Mouse (Mus musculus): ENCODE data around the gene Depdc1b. TPM values are rescaled to one million over a fixed set of nuclear protein-coding genes. Genes with fewer than 3 reads are reported as not detected.

Gene Depdc1b
- polyA plus RNA-seq, 1 experiment from 2014 or later = 1.8 TPM

- Histone ChIP-seq H3K4me2 (no peak overlapping the region), H3K27me3 (replicated peaks) (no peaks in the 10 kb centered on the region), H3K4me3 (no peak overlapping the region), H3K36me3 (replicated peaks) (no peaks in the 10 kb centered on the region), H3K4me1 (no peaks in the 10 kb centered on the region), H3K9ac (no peak overlapping the region), H3K27ac (no peak overlapping the region), H3K9me3 (no peaks in the 10 kb centered on the region)
- no peak for ATAC-seq (replicated peaks)
- WGBS = 86% methylated on average over 7 of the region's 7 CpGs
Observed at GRCm38 (mm10) chr13:108338076-108338836, 22.1 kb downstream of the Depdc1b start.

GRCm38 (mm10) chr13:108339907-108340596 lies 23.9 kb downstream of the Depdc1b start:
- H3K27ac ChIP-seq = no peak overlapping the region
- ATAC-seq (replicated peaks) = no peak
- WGBS = 89% methylated on average over 10 of the region's 10 CpGs
- H3K36me3 ChIP-seq (replicated peaks) = no peaks in the 10 kb centered on the region
- no peak overlapping the region for H3K4me2 ChIP-seq
- no peak overlapping the region for H3K9ac ChIP-seq
- H3K9me3 ChIP-seq = no peaks in the 10 kb centered on the region
- no peak overlapping the region for H3K4me3 ChIP-seq
- no peaks in the 10 kb centered on the region for H3K4me1 ChIP-seq
- no peaks in the 10 kb centered on the region for H3K27me3 ChIP-seq (replicated peaks)

- no peak for ATAC-seq (replicated peaks)
- Histone ChIP-seq H3K27me3 (replicated peaks) (no peaks in the 10 kb centered on the region), H3K4me2 (no peak overlapping the region), H3K9me3 (no peaks in the 10 kb centered on the region), H3K4me3 (no peak overlapping the region), H3K27ac (no peak overlapping the region), H3K36me3 (replicated peaks) (no peaks in the 10 kb centered on the region), H3K4me1 (no peaks in the 10 kb centered on the region), H3K9ac (no peak overlapping the region)
- 75% methylated on average over 7 of the region's 7 CpGs for WGBS
Observed at GRCm38 (mm10) chr13:108341585-108341984, 25.5 kb downstream of the Depdc1b start.

GRCm38 (mm10) chr13:108345756-108346155 lies 29.6 kb downstream of the Depdc1b start:
- Histone ChIP-seq H3K36me3 (replicated peaks) (no peaks in the 10 kb centered on the region), H3K9ac (no peak overlapping the region), H3K9me3 (no peaks in the 10 kb centered on the region), H3K4me1 (no peaks in the 10 kb centered on the region), H3K4me2 (no peak overlapping the region), H3K27ac (no peak overlapping the region), H3K27me3 (replicated peaks) (no peaks in the 10 kb centered on the region), H3K4me3 (no peak overlapping the region)
- ATAC-seq (replicated peaks) = no peak
- 89% methylated on average over 4 of the region's 4 CpGs for WGBS

GRCm38 (mm10) chr13:108347016-108347415 lies 30.9 kb downstream of the Depdc1b start:
- WGBS = 61% methylated on average over 4 of the region's 4 CpGs
- no peaks in the 10 kb centered on the region for H3K27me3 ChIP-seq (replicated peaks)
- H3K9me3 ChIP-seq = no peaks in the 10 kb centered on the region
- H3K27ac ChIP-seq = no peak overlapping the region
- no peak overlapping the region for H3K4me2 ChIP-seq
- no peak overlapping the region for H3K9ac ChIP-seq
- H3K4me3 ChIP-seq = no peak overlapping the region
- H3K4me1 ChIP-seq = no peaks in the 10 kb centered on the region
- peak; percentile 87 for ATAC-seq (replicated peaks)
- H3K36me3 ChIP-seq (replicated peaks) = no peaks in the 10 kb centered on the region

GRCm38 (mm10) chr13:108349624-108350023 lies 33.5 kb downstream of the Depdc1b start:
- WGBS = 82% methylated on average over 5 of the region's 5 CpGs
- H3K27ac ChIP-seq = no peak overlapping the region
- no peak overlapping the region for H3K4me3 ChIP-seq
- no peaks in the 10 kb centered on the region for H3K27me3 ChIP-seq (replicated peaks)
- no peak overlapping the region for H3K4me2 ChIP-seq
- no peaks in the 10 kb centered on the region for H3K36me3 ChIP-seq (replicated peaks)
- no peak for ATAC-seq (replicated peaks)
- no peaks in the 10 kb centered on the region for H3K9me3 ChIP-seq
- no peaks in the 10 kb centered on the region for H3K4me1 ChIP-seq
- no peak overlapping the region for H3K9ac ChIP-seq

GRCm38 (mm10) chr13:108353781-108354180 lies 37.6 kb downstream of the Depdc1b start:
- Histone ChIP-seq H3K9me3 (no peaks in the 10 kb centered on the region), H3K36me3 (replicated peaks) (no peaks in the 10 kb centered on the region), H3K27me3 (replicated peaks) (no peaks in the 10 kb centered on the region), H3K4me1 (no peaks in the 10 kb centered on the region), H3K4me3 (no peak overlapping the region), H3K27ac (no peak overlapping the region), H3K9ac (no peak overlapping the region), H3K4me2 (no peak overlapping the region)
- ATAC-seq (replicated peaks) = no peak
- 91% methylated on average over 5 of the region's 5 CpGs for WGBS

- no peak overlapping the region for H3K9ac ChIP-seq
- H3K27ac ChIP-seq = no peak overlapping the region
- H3K4me3 ChIP-seq = no peak overlapping the region
- ATAC-seq (replicated peaks) = no peak
- no peak overlapping the region for H3K4me2 ChIP-seq
- no peaks in the 10 kb centered on the region for H3K27me3 ChIP-seq (replicated peaks)
- 88% methylated on average over 12 of the region's 12 CpGs for WGBS
- H3K36me3 ChIP-seq (replicated peaks) = no peaks in the 10 kb centered on the region
- no peaks in the 10 kb centered on the region for H3K4me1 ChIP-seq
- no peaks in the 10 kb centered on the region for H3K9me3 ChIP-seq
Observed at GRCm38 (mm10) chr13:108354804-108355552, 38.8 kb downstream of the Depdc1b start.

- Histone ChIP-seq H3K9me3 (no peaks in the 10 kb centered on the region), H3K4me1 (no peaks in the 10 kb centered on the region), H3K4me2 (no peak overlapping the region), H3K9ac (no peak overlapping the region), H3K36me3 (replicated peaks) (no peaks in the 10 kb centered on the region), H3K27me3 (replicated peaks) (no peaks in the 10 kb centered on the region), H3K4me3 (no peak overlapping the region), H3K27ac (no peak overlapping the region)
- 25% methylated on average over 10 of the region's 10 CpGs for WGBS
- ATAC-seq (replicated peaks) = no peak
Observed at GRCm38 (mm10) chr13:108357362-108357761, 41.2 kb downstream of the Depdc1b start.

GRCm38 (mm10) chr13:108358228-108358627 lies 42.1 kb downstream of the Depdc1b start:
- no peaks in the 10 kb centered on the region for H3K27me3 ChIP-seq (replicated peaks)
- H3K36me3 ChIP-seq (replicated peaks) = no peaks in the 10 kb centered on the region
- no peak overlapping the region for H3K9ac ChIP-seq
- H3K4me3 ChIP-seq = no peak overlapping the region
- no peaks in the 10 kb centered on the region for H3K4me1 ChIP-seq
- H3K9me3 ChIP-seq = no peaks in the 10 kb centered on the region
- 27% methylated on average over 3 of the region's 3 CpGs for whole genome bisulfite sequencing
- H3K27ac ChIP-seq = no peak overlapping the region
- no peak overlapping the region for H3K4me2 ChIP-seq
- no peak for ATAC-seq (replicated peaks)

- ATAC-seq (replicated peaks) = no peak
- WGBS = 96% methylated on average over 12 of the region's 12 CpGs
- Histone ChIP-seq H3K9ac (no peak overlapping the region), H3K4me2 (no peak overlapping the region), H3K4me1 (0 out of 2 replicates have a peak, but pooled peaks cover 3% of the 10 kb centered on the region), H3K27ac (no peak overlapping the region), H3K36me3 (replicated peaks) (no peaks in the 10 kb centered on the region), H3K4me3 (no peak overlapping the region), H3K9me3 (no peaks in the 10 kb centered on the region), H3K27me3 (replicated peaks) (no peaks in the 10 kb centered on the region)
Observed at GRCm38 (mm10) chr13:108367496-108367895, 51.4 kb downstream of the Depdc1b start.

- Histone ChIP-seq H3K4me1 (0 out of 2 replicates have a peak, but pooled peaks cover 3% of the 10 kb centered on the region), H3K9me3 (no peaks in the 10 kb centered on the region), H3K36me3 (replicated peaks) (no peaks in the 10 kb centered on the region), H3K27me3 (replicated peaks) (no peaks in the 10 kb centered on the region), H3K9ac (no peak overlapping the region), H3K27ac (no peak overlapping the region), H3K4me3 (no peak overlapping the region), H3K4me2 (no peak overlapping the region)
- ATAC-seq (replicated peaks) = no peak
- WGBS = 95% methylated on average over 5 of the region's 5 CpGs
Observed at GRCm38 (mm10) chr13:108370241-108370941, 54.3 kb downstream of the Depdc1b start.

Measured in midbrain, embryonic 15.5 days (tissue).